In genomic region chr4:88721791-88722721, GRCm38 (mm10) we compare ENCODE assay signal across 8 mouse cellular contexts. TPM values are rescaled to one million over a fixed set of nuclear protein-coding genes. Genes with fewer than 3 reads are reported as not detected.
A peak's percentile ranks its signal among the peaks of the same experiment; 100 is the strongest.
DNase-seq lines count a peak whose midpoint lies in the region; ATAC-seq and TF ChIP-seq lines count a peak whose summit lies in the region.

Gm26566 (plus strand) TSS chr4:88721805.
Klhl9 (minus strand) TSS chr4:88722465.

- under 1% methylated on average over 80 of the region's 82 CpGs for WGBS in forebrain, embryonic 16.5 days
- WGBS in lung, embryonic 15.5 days: under 1% methylated on average over 72 of the region's 82 CpGs

- H3K9me3 ChIP-seq in G1E (replicated peaks): no peaks in the 10 kb centered on the region
- H3K9me3 ChIP-seq in forebrain, embryonic 16.5 days (ENCODE audit: control insufficient read depth, low read length): no peaks in the 10 kb centered on the region
- H3K9me3 ChIP-seq in lung, embryonic 15.5 days: no peaks in the 10 kb centered on the region

- peak within 1 kb of the TSS; percentile 96 for H3K27ac ChIP-seq in forebrain, embryonic 16.5 days (ENCODE audit: low read length)
- H3K27ac ChIP-seq in lung, embryonic 15.5 days: peak within 1 kb of the TSS; percentile 97

- no peaks in the 10 kb centered on the region for H3K27me3 ChIP-seq in G1E (ENCODE audit: insufficient read depth, low read length)
- no peaks in the 10 kb centered on the region for H3K27me3 ChIP-seq in forebrain, embryonic 16.5 days (replicated peaks; ENCODE audit: control insufficient read depth, insufficient read depth, low read length)
- no peaks in the 10 kb centered on the region for H3K27me3 ChIP-seq in lung, embryonic 15.5 days

- peak within 1 kb of the TSS; percentile 98 for H3K9ac ChIP-seq in forebrain, embryonic 16.5 days (replicated peaks; ENCODE audit: low read depth, low read length)
- peak within 1 kb of the TSS; percentile 91 for H3K9ac ChIP-seq in lung, embryonic 15.5 days

- peaks cover 29% of the 10 kb centered on the region for H3K4me1 ChIP-seq in G1E (ENCODE audit: insufficient read depth, low read depth, low read length)
- peaks cover 26% of the 10 kb centered on the region for H3K4me1 ChIP-seq in forebrain, embryonic 16.5 days (replicated peaks; ENCODE audit: control insufficient read depth, insufficient read depth, low read length)
- peaks cover 28% of the 10 kb centered on the region for H3K4me1 ChIP-seq in lung, embryonic 15.5 days

- ATAC-seq in G1E (ENCODE audit: extremely low read depth, insufficient number of reproducible peaks, low FRiP score, poor library complexity, severe bottlenecking): peak; percentile 73
- peak; percentile 95 for ATAC-seq in forebrain, embryonic 16.5 days
- ATAC-seq in lung, embryonic 15.5 days (ENCODE audit: borderline replicate concordance, extremely low read depth, low FRiP score, low TSS enrichment): peak; percentile 98

- peak within 1 kb of the TSS; percentile 97 for H3K4me2 ChIP-seq in forebrain, embryonic 16.5 days (ENCODE audit: low read length)
- peak within 1 kb of the TSS; percentile 71 for H3K4me2 ChIP-seq in lung, embryonic 15.5 days

- H3K36me3 ChIP-seq in G1E (replicated peaks): peaks cover 23% of the 10 kb centered on the region
- H3K36me3 ChIP-seq in forebrain, embryonic 16.5 days (ENCODE audit: control insufficient read depth, insufficient read depth): peaks cover 2% of the 10 kb centered on the region
- peaks cover 20% of the 10 kb centered on the region for H3K36me3 ChIP-seq in lung, embryonic 15.5 days

- H3K4me3 ChIP-seq in G1E (ENCODE audit: low read depth, low read length): peak within 1 kb of the TSS; percentile 97
- H3K4me3 ChIP-seq in forebrain, embryonic 16.5 days (replicated peaks; ENCODE audit: low read length): peak within 1 kb of the TSS; percentile 83
- peak within 1 kb of the TSS; percentile 85 for H3K4me3 ChIP-seq in lung, embryonic 15.5 days

- DNase-seq in G1E (ENCODE audit: low spot score): peak; percentile 95
- peak; percentile 90 to 93 for DNase-seq in cerebellum, adult 18-20 months
- DNase-seq in heart, postnatal 4 days: peak; percentile 95
- DNase-seq in layer of hippocampus, adult 8-10 months (ENCODE audit: low spot score in 2 of 2): peak; percentile 78 to 85
- DNase-seq in ovary, adult 18-20 months (ENCODE audit: low spot score): peak; percentile 89
- DNase-seq in thymus, postnatal 0 days (ENCODE audit: low spot score): peak; percentile 89

- no peak for TF ChIP-seq CTCF in G1E (IDR thresholded peaks at IDR 0.05; ENCODE audit: low read depth, low read length)

RNA-seq across cellular contexts. Expression of gene Gm26566, which starts in this region (rescaled TPM):
- not detected in 2 replicates for total RNA-seq in G1E (2014; fragmentation: Nextera tagmentation)
- 0.33 and 0.46 TPM in 2 replicates for total RNA-seq in G1E (2017)
- 0.08 and 0.22 TPM in 2 replicates for polyA plus RNA-seq in G1E (2012)
- 1.2 and 1.4 TPM in 2 replicates for polyA plus RNA-seq in forebrain, embryonic 16.5 days (2015; fragmentation: Nextera tagmentation; extraction: Ambion mirVana)
- under 1 TPM; 0.36 to 0.52 TPM for total RNA-seq in heart, postnatal 4 days (2021)
- 1 to 10 TPM in 1 of 4 experiments, under 1 TPM in 3; 0.72 to 1.7 (median 0.82) TPM for total RNA-seq in layer of hippocampus, adult 8-10 months (2022)
- 1.1 and 1.7 TPM in 2 replicates for polyA plus RNA-seq in lung, embryonic 15.5 days (2015; fragmentation: Nextera tagmentation; extraction: Ambion mirVana)
- 0.63 and 0.85 TPM in 2 replicates for polyA plus RNA-seq in thymus, postnatal 0 days (2015; fragmentation: Nextera tagmentation; extraction: Ambion mirVana)

RNA-seq across cellular contexts. Expression of gene Klhl9, which starts in this region (rescaled TPM):
- 63.5 and 64.7 TPM in 2 replicates for total RNA-seq in G1E (2014; fragmentation: Nextera tagmentation)
- total RNA-seq in G1E (2017): 95.4 and 115 TPM in 2 replicates
- polyA plus RNA-seq in G1E (2012): 5.6 and 6.3 TPM in 2 replicates
- polyA plus RNA-seq in forebrain, embryonic 16.5 days (2015; fragmentation: Nextera tagmentation; extraction: Ambion mirVana): 122 and 135 TPM in 2 replicates
- total RNA-seq in heart, postnatal 4 days (2021): 10 to 100 TPM; 89.6 to 91.9 TPM
- total RNA-seq in layer of hippocampus, adult 8-10 months (2022): 100 to 1,000 TPM in 3 of 4 experiments, 10 to 100 TPM in 1; 96.8 to 117 (median 107) TPM
- polyA plus RNA-seq in lung, embryonic 15.5 days (2015; fragmentation: Nextera tagmentation; extraction: Ambion mirVana): 93.3 and 96.3 TPM in 2 replicates
- polyA plus RNA-seq in thymus, postnatal 0 days (2015; fragmentation: Nextera tagmentation; extraction: Ambion mirVana): 55.8 and 59.5 TPM in 2 replicates

Comparison
In these comparisons a context has a peak if more than half of its experiments do, and no peak if none do; other contexts are left out.
1. Peak in every context shown above with its lines: DNase-seq, ATAC-seq, H3K4me3 ChIP-seq and H3K27ac ChIP-seq.